Mouse (Mus musculus) T-cell, adult 2 months (primary cell): ENCODE data around the gene Espn.

ENCODE experiments used
- DNase-seq: peaks from one replicate; pipeline ENCODE4 v3.0.0; 2022; ENCODE audit warnings: low spot score

Espn gene

GRCm38 (mm10) chr4:152070494-152071396 lies 81.4 kb downstream of the Espn start:
- DNase-seq = no peak
